Mouse (Mus musculus): ENCODE results near the gene Pcnx2. TPM values are rescaled to one million over a fixed set of nuclear protein-coding genes. Genes with fewer than 3 reads are reported as not detected.

Pcnx2 gene
- total and polyA plus RNA-seq, 3 experiments, result 0.34 to 0.86 (median 0.36) TPM

DNA sequence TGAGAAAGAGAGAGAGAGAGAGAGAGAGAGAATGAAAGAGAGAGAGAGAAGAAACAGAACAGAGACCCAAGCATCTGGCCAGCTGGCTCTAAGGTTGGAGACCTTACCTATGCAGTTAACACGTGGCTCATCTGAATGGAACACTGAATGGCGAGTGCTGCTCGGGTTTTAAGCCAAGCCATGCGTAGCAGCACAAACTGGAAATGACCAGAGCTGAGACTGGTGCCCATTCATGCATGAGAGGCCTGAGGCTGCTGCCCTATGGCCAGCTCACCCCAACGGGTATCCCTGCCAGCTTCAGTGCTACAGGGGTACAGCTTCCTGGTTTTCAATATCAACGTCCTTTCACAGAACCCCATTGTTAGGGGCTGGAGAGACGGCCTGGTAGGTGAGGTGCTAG is 43.7 kb downstream of the Pcnx2 start:
- H3K4me1 ChIP-seq (ENCODE audit: control insufficient read depth, insufficient read depth, low read length), result peaks cover 1% of the 10 kb centered on the region
- no peak overlapping the region for H3K27ac ChIP-seq

GRCm38 (mm10) chr8:125853300-125853699 is 44.8 kb downstream of the Pcnx2 start:
- no peak for TF ChIP-seq EP300 (IDR thresholded peaks at IDR 0.05; ENCODE audit: insufficient read depth, low read depth, low read length)
- no peak for TF ChIP-seq POLR2A (IDR thresholded peaks at IDR 0.05; ENCODE audit: insufficient read depth, low read depth, low read length)
- TF ChIP-seq CTCF (IDR thresholded peaks at IDR 0.05), result no peak
- H3K9ac ChIP-seq (ENCODE audit: low read depth, low read length), result no peak overlapping the region
- no peaks in the 10 kb centered on the region for H3K36me3 ChIP-seq (ENCODE audit: control insufficient read depth, insufficient read depth, low read length)
- 30% methylated on average over 5 of the region's 5 CpGs for WGBS
- H3K27me3 ChIP-seq (ENCODE audit: control insufficient read depth, insufficient read depth, low read length), result no peaks in the 10 kb centered on the region
- intact Hi-C loops (cut with DNase I), result loop anchor here (10.0 kb wide), 1 partner anchor 178 kb away; no protein-coding TSS in a partner anchor
- no peaks in the 10 kb centered on the region for H3K79me2 ChIP-seq (replicated peaks; ENCODE audit: control insufficient read depth, insufficient read depth, low read length)
- DNase-seq, result no peak
- peaks cover 2% of the 10 kb centered on the region for H3K4me1 ChIP-seq (ENCODE audit: control insufficient read depth, insufficient read depth, low read length)
- H3K4me3 ChIP-seq, result no peak overlapping the region
- H3K27ac ChIP-seq, result no peak overlapping the region

More for the DNA sequence above, 43.7 kb downstream of the Pcnx2 start:
- WGBS, result 80% methylated on average over 7 of the region's 7 CpGs
- TF ChIP-seq POLR2A (IDR thresholded peaks at IDR 0.05; ENCODE audit: insufficient read depth, low read depth, low read length), result no peak
- no peak for TF ChIP-seq CTCF (IDR thresholded peaks at IDR 0.05)
- no peak for TF ChIP-seq EP300 (IDR thresholded peaks at IDR 0.05; ENCODE audit: insufficient read depth, low read depth, low read length)
- Histone ChIP-seq H3K36me3 (ENCODE audit: control insufficient read depth, insufficient read depth, low read length) (no peaks in the 10 kb centered on the region), H3K9ac (ENCODE audit: low read depth, low read length) (no peak overlapping the region), H3K79me2 (replicated peaks; ENCODE audit: control insufficient read depth, insufficient read depth, low read length) (no peaks in the 10 kb centered on the region), H3K4me3 (no peak overlapping the region), H3K27me3 (ENCODE audit: control insufficient read depth, insufficient read depth, low read length) (no peaks in the 10 kb centered on the region)
- intact Hi-C loops (cut with DNase I), result loop anchor here (10.0 kb wide), 1 partner anchor 180 kb away; no protein-coding TSS in a partner anchor
- DNase-seq, result no peak

DNA sequence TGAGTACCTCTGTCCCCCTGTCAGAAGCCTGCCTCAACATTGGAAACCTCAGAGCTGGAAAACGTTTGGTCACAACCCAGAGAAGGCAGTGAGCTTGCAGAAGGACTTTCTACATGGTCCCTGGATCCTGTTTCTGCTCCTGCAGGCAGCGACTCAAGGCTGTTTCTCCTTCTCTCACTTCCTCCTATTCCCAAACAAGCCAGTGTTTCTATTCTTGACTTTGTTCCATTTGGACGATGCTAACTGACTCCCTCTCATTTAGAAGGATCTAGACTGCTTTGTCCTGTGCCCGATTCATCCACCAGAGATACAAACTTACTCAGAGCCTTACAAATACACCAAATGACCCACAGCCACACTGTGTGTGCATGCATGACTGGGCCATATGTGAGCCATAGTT is 48.9 kb downstream of the Pcnx2 start:
- Histone ChIP-seq H3K79me2 (replicated peaks; ENCODE audit: control insufficient read depth, insufficient read depth, low read length) (no peaks in the 10 kb centered on the region), H3K27ac (no peak overlapping the region), H3K27me3 (ENCODE audit: control insufficient read depth, insufficient read depth, low read length) (no peaks in the 10 kb centered on the region), H3K36me3 (ENCODE audit: control insufficient read depth, insufficient read depth, low read length) (no peaks in the 10 kb centered on the region), H3K4me3 (no peak overlapping the region), H3K9ac (ENCODE audit: low read depth, low read length) (no peak overlapping the region), H3K4me1 (ENCODE audit: control insufficient read depth, insufficient read depth, low read length) (peaks cover 2% of the 10 kb centered on the region)
- intact Hi-C loops (cut with DNase I), result no loop called here
- 26% methylated on average over 4 of the region's 4 CpGs for WGBS
- DNase-seq, result no peak
- TF ChIP-seq CTCF (IDR thresholded peaks at IDR 0.05) (no peak), EP300 (IDR thresholded peaks at IDR 0.05; ENCODE audit: insufficient read depth, low read depth, low read length) (no peak), POLR2A (IDR thresholded peaks at IDR 0.05; ENCODE audit: insufficient read depth, low read depth, low read length) (no peak)

DNA sequence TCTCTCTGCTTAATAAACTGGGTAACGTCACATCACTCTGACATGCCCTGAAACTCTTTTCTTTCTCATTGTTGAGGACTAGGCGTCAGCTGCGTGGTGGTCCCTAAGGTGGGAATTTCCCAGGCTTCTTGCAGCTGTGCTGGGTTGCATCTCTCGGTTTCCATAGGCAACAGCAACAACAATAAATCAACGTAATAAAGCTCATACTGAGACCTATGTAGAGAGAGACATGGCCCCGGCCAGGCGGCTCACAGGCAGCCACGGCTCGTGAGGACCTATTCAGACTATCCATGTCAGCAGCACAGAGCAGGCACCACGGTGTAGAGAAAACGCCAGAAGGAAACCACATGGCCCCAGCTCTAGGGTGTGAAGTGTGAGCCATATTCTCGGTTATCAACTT is 50.3 kb downstream of the Pcnx2 start:
- H3K27me3 ChIP-seq (ENCODE audit: control insufficient read depth, insufficient read depth, low read length), result no peaks in the 10 kb centered on the region
- H3K9ac ChIP-seq (ENCODE audit: low read depth, low read length), result no peak overlapping the region
- intact Hi-C loops (cut with DNase I), result no loop called here
- no peak for DNase-seq
- H3K27ac ChIP-seq, result no peak overlapping the region
- TF ChIP-seq EP300 (IDR thresholded peaks at IDR 0.05; ENCODE audit: insufficient read depth, low read depth, low read length) (no peak), CTCF (IDR thresholded peaks at IDR 0.05) (no peak), POLR2A (IDR thresholded peaks at IDR 0.05; ENCODE audit: insufficient read depth, low read depth, low read length) (no peak)
- peaks cover 2% of the 10 kb centered on the region for H3K4me1 ChIP-seq (ENCODE audit: control insufficient read depth, insufficient read depth, low read length)
- H3K79me2 ChIP-seq (replicated peaks; ENCODE audit: control insufficient read depth, insufficient read depth, low read length), result no peaks in the 10 kb centered on the region
- WGBS, result 58% methylated on average over 12 of the region's 12 CpGs
- no peaks in the 10 kb centered on the region for H3K36me3 ChIP-seq (ENCODE audit: control insufficient read depth, insufficient read depth, low read length)
- H3K4me3 ChIP-seq, result no peak overlapping the region

- intact Hi-C loops (cut with DNase I), result no loop called here
- DNase-seq, result peak in 1 of 2 experiments; percentile 11
- Histone ChIP-seq H3K4me1 (ENCODE audit: control insufficient read depth, insufficient read depth, low read length) (peaks cover 2% of the 10 kb centered on the region), H3K36me3 (ENCODE audit: control insufficient read depth, insufficient read depth, low read length) (no peaks in the 10 kb centered on the region), H3K27ac (no peak overlapping the region), H3K9ac (ENCODE audit: low read depth, low read length) (no peak overlapping the region), H3K4me3 (no peak overlapping the region), H3K27me3 (ENCODE audit: control insufficient read depth, insufficient read depth, low read length) (no peaks in the 10 kb centered on the region), H3K79me2 (replicated peaks; ENCODE audit: control insufficient read depth, insufficient read depth, low read length) (no peaks in the 10 kb centered on the region)
- TF ChIP-seq CTCF (IDR thresholded peaks at IDR 0.05) (no peak), EP300 (IDR thresholded peaks at IDR 0.05; ENCODE audit: insufficient read depth, low read depth, low read length) (no peak), POLR2A (IDR thresholded peaks at IDR 0.05; ENCODE audit: insufficient read depth, low read depth, low read length) (no peak)
- 91% methylated on average over 16 of the region's 16 CpGs for WGBS
These were observed 52.8 kb downstream of the Pcnx2 start for GRCm38 (mm10) chr8:125845281-125845680.

DNA sequence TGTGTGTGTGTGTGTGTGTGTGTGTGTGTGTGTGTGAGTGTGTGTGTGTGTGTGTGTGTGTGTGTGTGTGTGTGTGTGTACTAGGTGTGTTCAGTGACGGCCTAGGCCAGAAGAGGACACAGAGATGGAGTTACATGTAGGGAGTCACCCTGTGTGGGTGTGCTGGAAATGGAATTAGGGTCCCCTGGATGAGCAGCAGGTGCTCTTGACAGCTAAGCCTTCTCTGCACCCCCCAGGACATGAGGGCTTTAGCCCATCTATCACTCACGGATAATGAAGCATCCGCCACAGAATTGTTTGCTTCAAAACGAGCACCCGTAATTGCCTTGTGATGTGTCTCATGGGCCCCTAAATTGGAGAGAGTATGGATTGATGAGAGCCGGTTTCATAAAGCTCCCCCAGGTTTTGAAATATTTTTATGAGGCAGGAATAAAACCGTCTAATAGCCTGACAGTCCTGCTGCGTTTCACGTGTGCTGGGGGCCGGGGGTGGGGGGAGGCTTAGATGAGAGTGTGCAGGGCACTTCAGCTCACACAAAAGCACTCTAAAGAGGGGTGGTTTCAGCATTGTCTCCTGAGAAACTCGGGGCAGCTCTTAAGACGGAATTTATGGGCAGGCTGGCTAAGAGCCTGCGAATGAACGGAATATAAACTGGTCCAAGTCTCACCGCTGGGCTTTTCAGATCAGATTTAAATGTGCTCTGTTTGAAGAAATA is 54.8 kb downstream of the Pcnx2 start:
- TF ChIP-seq EP300 (IDR thresholded peaks at IDR 0.05; ENCODE audit: insufficient read depth, low read depth, low read length) (no peak), CTCF (IDR thresholded peaks at IDR 0.05) (no peak), POLR2A (IDR thresholded peaks at IDR 0.05; ENCODE audit: insufficient read depth, low read depth, low read length) (no peak)
- 84% methylated on average over 15 of the region's 15 CpGs for WGBS

More for the DNA sequence above, 54.8 kb downstream of the Pcnx2 start:
- Histone ChIP-seq H3K9ac (ENCODE audit: low read depth, low read length) (no peak overlapping the region), H3K27me3 (ENCODE audit: control insufficient read depth, insufficient read depth, low read length) (no peaks in the 10 kb centered on the region), H3K4me1 (ENCODE audit: control insufficient read depth, insufficient read depth, low read length) (no peaks in the 10 kb centered on the region), H3K79me2 (replicated peaks; ENCODE audit: control insufficient read depth, insufficient read depth, low read length) (no peaks in the 10 kb centered on the region), H3K27ac (no peak overlapping the region), H3K4me3 (no peak overlapping the region), H3K36me3 (ENCODE audit: control insufficient read depth, insufficient read depth, low read length) (no peaks in the 10 kb centered on the region)
- intact Hi-C loops (cut with DNase I), result no loop called here
- no peak for DNase-seq

Data from heart, adult 2 months (tissue).